Comparison of ENCODE assay signal across 10 mouse cellular contexts in genomic region chr13:89878832-89879468, GRCm38 (mm10).
DNase-seq lines count a peak whose midpoint lies in the region; ATAC-seq lines count a peak whose summit lies in the region.
"Had no signal": no experiment of that assay in that cellular context is flagged by ENCODE, and none has a peak within 500 bp of the region (broad histone marks: within the 10 kb centered on the region; RNA-seq: fewer than 3 reads in every experiment).

No protein-coding gene starts in this region.

- peaks cover 4% of the 10 kb centered on the region; the same call in 1 of the 2 replicates for H3K4me1 ChIP-seq in hindbrain, embryonic 15.5 days (replicated peaks)
- peaks cover 15% of the 10 kb centered on the region for H3K4me1 ChIP-seq in neural tube, embryonic 13.5 days (replicated peaks)
- H3K4me1 ChIP-seq: stomach, embryonic 15.5 days had no signal

- intact Hi-C loops in left cerebral cortex, postnatal 10 days (cut with DNase I) = no loop called here

- H3K4me3 ChIP-seq in hindbrain, embryonic 15.5 days = no peak overlapping the region
- no peak overlapping the region for H3K4me3 ChIP-seq in neural tube, embryonic 13.5 days
- H3K4me3 ChIP-seq: stomach, embryonic 15.5 days had no signal

- DNase-seq in adrenal gland, postnatal 10 days = peak; percentile 6
- DNase-seq in adrenal gland, adult (ENCODE audit: inconsistent age in 2 of 2, low spot score in 1 of 2) = no peak
- peak; percentile 11 to 37 for DNase-seq in left cerebral cortex, adult 18-20 months (ENCODE audit: low spot score in 2 of 2)
- no peak for DNase-seq in left cerebral cortex, postnatal 10 days (ENCODE audit: extremely low spot score in 1 of 2, low spot score in 2 of 2)
- no peak for DNase-seq in thymus, postnatal 25 days
- no peak for DNase-seq in spleen, adult 18-20 months
- DNase-seq: kidney, postnatal 25 days had no signal

- peak; percentile 56; the same call in 1 of the 2 replicates for ATAC-seq in hindbrain, embryonic 15.5 days (ENCODE audit: low FRiP score, low read depth)
- ATAC-seq in neural tube, embryonic 13.5 days (ENCODE audit: low read depth) = peak; percentile 72

- no peaks in the 10 kb centered on the region for H3K9me3 ChIP-seq in hindbrain, embryonic 15.5 days
- H3K9me3 ChIP-seq in neural tube, embryonic 13.5 days = no peaks in the 10 kb centered on the region
- H3K9me3 ChIP-seq: stomach, embryonic 15.5 days had no signal

- H3K27me3 ChIP-seq in hindbrain, embryonic 15.5 days = no peaks in the 10 kb centered on the region
- no peaks in the 10 kb centered on the region for H3K27me3 ChIP-seq in neural tube, embryonic 13.5 days
- H3K27me3 ChIP-seq: stomach, embryonic 15.5 days had no signal

- peak overlapping the region; percentile 30 for H3K27ac ChIP-seq in hindbrain, embryonic 15.5 days (replicated peaks)
- H3K27ac ChIP-seq in neural tube, embryonic 13.5 days (replicated peaks) = 0 out of 2 replicates have a peak overlapping the region, but pooled peaks have one; percentile 13
- H3K27ac ChIP-seq: stomach, embryonic 15.5 days had no signal

- WGBS in hindbrain, embryonic 15.5 days = 55% methylated on average over 10 of the region's 10 CpGs
- 54% methylated on average over 10 of the region's 10 CpGs for whole genome bisulfite sequencing in neural tube, embryonic 13.5 days

- no peaks in the 10 kb centered on the region for H3K36me3 ChIP-seq in hindbrain, embryonic 15.5 days
- H3K36me3 ChIP-seq in neural tube, embryonic 13.5 days = no peaks in the 10 kb centered on the region
- H3K36me3 ChIP-seq: stomach, embryonic 15.5 days had no signal

- peak overlapping the region; percentile 24; the same call in 1 of the 2 replicates for H3K4me2 ChIP-seq in hindbrain, embryonic 15.5 days
- no peak overlapping the region for H3K4me2 ChIP-seq in neural tube, embryonic 13.5 days
- H3K4me2 ChIP-seq: stomach, embryonic 15.5 days had no signal

- H3K9ac ChIP-seq in hindbrain, embryonic 15.5 days = 0 out of 2 replicates have a peak overlapping the region, but pooled peaks have one; percentile 3
- no peak overlapping the region for H3K9ac ChIP-seq in neural tube, embryonic 13.5 days
- H3K9ac ChIP-seq: stomach, embryonic 15.5 days had no signal

Comparison
In these comparisons a context has a peak if more than half of its experiments do, and no peak if none do; other contexts are left out.
1. DNase-seq: peak in adrenal gland, postnatal 10 days (single experiment) and left cerebral cortex, adult 18-20 months (2 of 2); none in adrenal gland, adult (0 of 2), left cerebral cortex, postnatal 10 days (0 of 2), thymus, postnatal 25 days (single experiment) and spleen, adult 18-20 months (0 of 2).